Mouse (Mus musculus) hindbrain, embryonic 11.5 days (tissue): ENCODE results near the gene Thrb. TPM values are rescaled to one million over a fixed set of nuclear protein-coding genes. Genes with fewer than 3 reads are reported as not detected.
A peak's percentile ranks its signal among the peaks of the same experiment; 100 is the strongest.
"Not testable (repeated sequence)": the region's sequence is repeated elsewhere in the genome, so short reads cannot be mapped to it uniquely, and the experiment has no call there.

Experiments
- ATAC-seq: fragments of 200-750 bp; cut with Nextera tagmentation; 2 replicates; pipeline ENCODE4 v1.8.0; 2017; ENCODE audit warnings: mild to moderate bottlenecking, moderate TSS enrichment, moderate library complexity; ENCODE audit not compliant: low FRiP score
- DNase-seq: peaks from one replicate; pipeline ENCODE4 v3.0.0-alpha.2; 2015; ENCODE audit warnings: low spot score
- H3K27ac ChIP-seq: fragments of 300-500 bp; sonication (generic); 2 replicates; pipeline ENCODE4 v1.5.1; 2014; ENCODE audit warnings: mild to moderate bottlenecking, low read depth, low read length
- H3K27me3 ChIP-seq: fragments of 300-500 bp; sonication (generic); 2 replicates; pipeline ENCODE4 v1.6.1; 2014; ENCODE audit warnings: mild to moderate bottlenecking, low read length, moderate library complexity, mixed read lengths; ENCODE audit not compliant: control insufficient read depth, insufficient read depth
- H3K36me3 ChIP-seq: fragments of 300-500 bp; sonication (generic); 2 replicates; pipeline ENCODE4 v1.6.1; 2014; ENCODE audit warnings: mild to moderate bottlenecking, low read length, moderate library complexity, mixed read lengths; ENCODE audit not compliant: control insufficient read depth, insufficient read depth
- H3K4me1 ChIP-seq: fragments of 300-500 bp; sonication (generic); replicated peaks from 2 replicates; pipeline ENCODE4 v1.6.1; 2014; ENCODE audit warnings: low read length, mixed read lengths; ENCODE audit not compliant: control insufficient read depth, insufficient read depth
- H3K4me2 ChIP-seq: fragments of 300-500 bp; sonication (generic); replicated peaks from 2 replicates; pipeline ENCODE4 v1.6.1; 2014; ENCODE audit warnings: mild to moderate bottlenecking, low read depth, low read length
- H3K4me3 ChIP-seq: fragments of 300-500 bp; sonication (generic); 2 replicates; pipeline ENCODE4 v1.5.1; 2014; ENCODE audit warnings: low read depth, low read length
- H3K9ac ChIP-seq: fragments of 300-500 bp; sonication (generic); 2 replicates; pipeline ENCODE4 v1.6.1; 2014; ENCODE audit warnings: low read depth, low read length
- H3K9me3 ChIP-seq: fragments of 300-500 bp; sonication (generic); 2 replicates; pipeline ENCODE4 v1.6.1; 2016; ENCODE audit warnings: low read length; ENCODE audit not compliant: control insufficient read depth
- WGBS: fragments of 180-500 bp; shearing (Covaris S2); extraction: QIAGEN DNeasy Blood & Tissue Kit; methylation state at CpG from one replicate; pipeline ENCODE4 v1.1.7; 2014; 5-methylcytosine and 5-hydroxymethylcytosine counted together
- polyA plus RNA-seq: library from polyadenylated mRNA; unstranded; fragments of >200 nt; fragmentation: Nextera tagmentation; extraction: Ambion mirVana; gene quantifications from 2 replicates; pipeline ENCODE4 v1.2.1, GENCODE M21; 2014

Thrb gene
- polyA plus RNA-seq, 1 experiment from 2014 or later, result 0.52 TPM

GRCm38 (mm10) chr14:17933475-17933874, 273.4 kb downstream of the Thrb start:
- Histone ChIP-seq H3K4me1 (no peaks in the 10 kb centered on the region), H3K4me2 (no peak overlapping the region), H3K27me3 (no peaks in the 10 kb centered on the region), H3K27ac (no peak overlapping the region), H3K9ac (no peak overlapping the region), H3K9me3 (no peaks in the 10 kb centered on the region), H3K4me3 (no peak overlapping the region), H3K36me3 (no peaks in the 10 kb centered on the region)
- DNase-seq (no peak), ATAC-seq (no peak)
- 91% methylated on average over 2 of the region's 2 CpGs for WGBS

DNA sequence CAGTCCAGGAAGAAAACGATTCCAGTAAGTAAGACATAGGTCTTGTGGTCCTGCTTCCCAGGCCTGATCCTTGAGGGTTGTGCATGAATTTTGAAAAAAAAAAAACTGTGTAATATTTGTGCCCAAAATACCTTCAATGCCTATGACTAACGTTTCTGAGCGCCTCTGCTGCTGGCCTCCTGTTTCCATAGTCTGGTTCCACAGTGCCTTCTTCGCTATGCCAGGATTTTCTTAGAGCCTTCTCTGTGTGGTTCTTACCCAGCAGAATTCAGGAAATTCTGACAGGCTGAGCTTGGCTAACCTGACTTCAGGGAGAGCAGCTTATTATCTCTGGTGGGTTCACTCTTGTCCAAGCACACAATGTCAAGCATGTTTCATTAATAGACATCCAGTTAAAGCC, 274.7 kb downstream of the Thrb start:
- not testable (repeated sequence) for H3K27ac ChIP-seq, H3K36me3 ChIP-seq, H3K27me3 ChIP-seq, H3K4me2 ChIP-seq, H3K4me3 ChIP-seq, H3K9ac ChIP-seq, DNase-seq, ATAC-seq, H3K9me3 ChIP-seq, H3K4me1 ChIP-seq
- 94% methylated on average over 4 of the region's 4 CpGs for WGBS

DNA sequence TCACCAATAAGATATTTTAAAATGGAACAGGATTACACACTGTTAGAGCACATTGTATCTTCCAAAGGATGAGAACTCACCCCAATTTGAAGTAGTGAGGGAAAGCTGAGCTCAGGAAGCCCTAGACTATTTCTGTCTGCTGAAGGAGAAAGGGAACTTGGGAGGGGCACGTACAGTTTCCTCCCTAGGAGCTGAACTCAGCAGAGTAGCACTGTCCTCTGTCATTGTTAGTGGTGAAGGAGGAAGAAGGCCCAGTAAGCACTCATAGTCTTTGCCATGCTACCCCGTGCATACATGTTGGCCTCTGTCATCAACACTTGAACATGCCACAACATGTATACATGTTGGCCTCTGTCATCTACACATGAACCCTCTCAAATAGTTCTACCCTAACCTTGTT, 294.0 kb downstream of the Thrb start:
- no peaks in the 10 kb centered on the region for H3K27me3 ChIP-seq
- H3K4me3 ChIP-seq, result no peak overlapping the region
- no peak overlapping the region for H3K4me2 ChIP-seq
- no peaks in the 10 kb centered on the region for H3K4me1 ChIP-seq
- no peak overlapping the region for H3K9ac ChIP-seq
- no peak overlapping the region for H3K27ac ChIP-seq
- no peak for ATAC-seq
- 84% methylated on average over 2 of the region's 2 CpGs for WGBS
- H3K36me3 ChIP-seq, result no peaks in the 10 kb centered on the region
- no peak for DNase-seq
- no peaks in the 10 kb centered on the region for H3K9me3 ChIP-seq

- 68% methylated on average over 2 of the region's 2 CpGs for WGBS
- H3K36me3 ChIP-seq, result no peaks in the 10 kb centered on the region
These were observed 299.8 kb downstream of the Thrb start for GRCm38 (mm10) chr14:17959901-17960300.

DNA sequence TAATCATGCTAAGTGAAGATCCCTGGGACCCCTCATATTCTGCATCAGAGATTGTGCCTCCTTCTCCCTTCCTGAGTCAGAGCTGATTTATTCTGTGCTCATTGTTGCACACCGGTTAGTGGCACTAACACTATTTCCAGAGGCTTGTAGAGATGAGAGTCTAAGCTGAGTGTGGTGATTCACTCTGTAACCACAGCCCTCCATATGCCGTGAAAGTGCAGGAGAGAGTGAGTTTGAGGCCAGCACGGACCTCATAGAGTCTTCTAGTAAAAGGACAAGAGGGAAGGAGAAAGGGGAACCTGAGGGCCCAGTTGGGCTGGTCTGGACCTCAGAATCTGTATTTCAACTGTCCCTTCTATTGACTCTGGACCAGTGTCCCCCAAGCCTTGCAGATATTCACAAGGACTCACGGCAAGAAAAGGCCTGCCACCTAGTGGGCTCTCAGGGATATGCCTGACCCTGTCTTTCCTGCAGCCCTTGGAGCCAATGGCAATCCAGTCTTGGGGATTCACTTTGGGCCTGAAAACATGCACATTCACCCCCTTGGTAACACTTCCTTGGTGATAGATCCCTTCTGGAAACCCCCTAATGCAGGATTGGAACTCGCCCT, 307.2 kb downstream of the Thrb start:
- Histone ChIP-seq H3K4me3 (no peak overlapping the region), H3K27ac (no peak overlapping the region), H3K36me3 (no peaks in the 10 kb centered on the region), H3K4me1 (no peaks in the 10 kb centered on the region), H3K9ac (no peak overlapping the region), H3K9me3 (no peaks in the 10 kb centered on the region), H3K4me2 (no peak overlapping the region), H3K27me3 (no peaks in the 10 kb centered on the region)
- ATAC-seq, result peak; percentile 85
- DNase-seq, result peak; percentile 72
- WGBS, result 41% methylated on average over 5 of the region's 5 CpGs

More at GRCm38 (mm10) chr14:17959901-17960300, 299.8 kb downstream of the Thrb start:
- H3K27ac ChIP-seq, result no peak overlapping the region
- H3K4me3 ChIP-seq, result no peak overlapping the region
- ATAC-seq (no peak), DNase-seq (no peak)
- no peak overlapping the region for H3K4me2 ChIP-seq
- H3K9me3 ChIP-seq, result no peaks in the 10 kb centered on the region
- H3K4me1 ChIP-seq, result no peaks in the 10 kb centered on the region
- H3K9ac ChIP-seq, result no peak overlapping the region
- no peaks in the 10 kb centered on the region for H3K27me3 ChIP-seq

- H3K4me2 ChIP-seq, result no peak overlapping the region
- no peaks in the 10 kb centered on the region for H3K4me1 ChIP-seq
- no peak overlapping the region for H3K27ac ChIP-seq
- H3K9ac ChIP-seq, result no peak overlapping the region
- H3K9me3 ChIP-seq, result no peaks in the 10 kb centered on the region
- no peak for ATAC-seq
- no peaks in the 10 kb centered on the region for H3K27me3 ChIP-seq
- WGBS, result 84% methylated on average over 4 of the region's 4 CpGs
- H3K36me3 ChIP-seq, result no peaks in the 10 kb centered on the region
- DNase-seq, result no peak
- no peak overlapping the region for H3K4me3 ChIP-seq
These were observed 312.1 kb downstream of the Thrb start for GRCm38 (mm10) chr14:17972132-17972531.

DNA sequence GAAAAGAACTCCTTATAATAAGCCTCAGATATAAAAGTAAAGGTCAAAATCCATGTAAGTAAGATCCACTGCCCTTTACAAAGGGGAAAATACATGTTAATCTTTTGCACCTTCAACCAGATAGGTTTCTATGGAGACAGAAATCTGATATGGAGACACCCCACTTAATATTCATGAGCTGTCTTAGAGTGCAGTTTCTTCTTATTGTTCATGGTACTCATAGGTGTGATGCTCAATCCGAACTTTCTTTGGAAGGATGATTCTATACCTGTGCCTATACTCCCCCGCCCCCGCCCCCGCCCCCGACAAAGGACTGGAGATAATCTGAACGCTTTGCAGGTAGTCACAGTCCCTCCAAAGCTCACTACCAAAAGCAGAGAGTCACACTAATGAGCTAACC, 312.6 kb downstream of the Thrb start:
- no peak overlapping the region for H3K4me3 ChIP-seq
- ATAC-seq, result 0 out of 2 replicates have a peak, but pooled peaks have one; percentile 27
- no peak overlapping the region for H3K9ac ChIP-seq
- H3K27ac ChIP-seq, result no peak overlapping the region
- H3K9me3 ChIP-seq, result no peaks in the 10 kb centered on the region
- H3K4me2 ChIP-seq, result no peak overlapping the region
- WGBS, result 79% methylated on average over 6 of the region's 6 CpGs
- DNase-seq, result no peak
- H3K36me3 ChIP-seq, result no peaks in the 10 kb centered on the region
- H3K27me3 ChIP-seq, result no peaks in the 10 kb centered on the region
- H3K4me1 ChIP-seq, result no peaks in the 10 kb centered on the region

DNA sequence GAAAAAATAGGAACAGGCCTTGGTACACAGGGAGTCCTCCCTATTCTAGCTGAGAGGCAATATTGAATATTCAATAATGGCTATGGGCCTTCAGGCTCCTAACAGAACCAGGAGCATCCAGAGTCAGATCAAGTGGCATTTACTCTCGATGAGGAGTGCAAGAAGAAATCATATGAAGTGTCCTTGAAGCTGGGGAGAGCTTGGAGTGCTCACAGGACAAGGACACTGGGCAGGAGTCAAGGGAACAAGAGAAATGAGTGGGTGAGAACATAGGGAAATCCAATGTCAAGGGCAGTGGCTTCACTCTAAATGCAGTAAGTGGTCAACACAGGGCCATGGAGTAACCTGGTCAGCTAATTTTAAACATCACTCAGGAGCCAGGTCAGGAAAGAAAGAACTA, 315.7 kb downstream of the Thrb start:
- no peak overlapping the region for H3K9ac ChIP-seq
- no peaks in the 10 kb centered on the region for H3K4me1 ChIP-seq
- no peak overlapping the region for H3K27ac ChIP-seq
- no peaks in the 10 kb centered on the region for H3K27me3 ChIP-seq
- H3K4me3 ChIP-seq, result no peak overlapping the region
- ATAC-seq, result no peak
- H3K9me3 ChIP-seq, result no peaks in the 10 kb centered on the region
- H3K4me2 ChIP-seq, result no peak overlapping the region
- WGBS, result 68% methylated on average over 1 of the region's 1 CpGs
- DNase-seq, result no peak
- no peaks in the 10 kb centered on the region for H3K36me3 ChIP-seq

DNA sequence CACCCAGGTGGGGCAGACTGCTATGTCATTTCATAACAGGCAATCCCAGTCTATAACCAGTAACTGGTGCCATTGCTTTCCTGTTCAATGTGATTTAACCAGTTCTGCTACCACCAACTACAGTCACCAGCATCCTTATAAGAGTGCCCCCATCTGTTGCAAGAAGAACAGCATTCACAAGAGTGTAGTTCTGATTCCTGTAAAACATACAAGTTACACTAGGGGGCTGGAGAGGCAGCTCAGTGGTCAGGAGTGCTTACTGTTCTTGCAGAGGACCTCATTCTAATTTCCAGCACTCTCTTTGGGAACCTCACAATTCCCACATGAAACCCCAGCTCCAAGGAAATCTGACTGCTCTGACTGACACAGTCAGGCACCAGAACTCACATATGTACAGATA, 318.2 kb downstream of the Thrb start:
- Histone ChIP-seq H3K4me3 (no peak overlapping the region), H3K27me3 (no peaks in the 10 kb centered on the region), H3K36me3 (no peaks in the 10 kb centered on the region), H3K4me2 (no peak overlapping the region), H3K9me3 (no peaks in the 10 kb centered on the region), H3K4me1 (no peaks in the 10 kb centered on the region), H3K27ac (no peak overlapping the region), H3K9ac (no peak overlapping the region)
- DNase-seq (no peak), ATAC-seq (no peak)
